9 mouse cellular contexts compared by ENCODE assay signal in genomic region chr11:34181214-34182117, GRCm38 (mm10). TPM values are rescaled to one million over a fixed set of nuclear protein-coding genes. Genes with fewer than 3 reads are reported as not detected.
DNase-seq lines count a peak whose midpoint lies in the region; ATAC-seq and TF ChIP-seq lines count a peak whose summit lies in the region.
"Had no signal": no experiment of that assay in that cellular context is flagged by ENCODE, and none has a peak within 500 bp of the region (broad histone marks: within the 10 kb centered on the region; RNA-seq: fewer than 3 reads in every experiment).

No protein-coding gene starts in this region.

- no peak overlapping the region for H3K9ac ChIP-seq in embryonic facial prominence, embryonic 14.5 days (ENCODE audit: low read depth, low read length)
- no peak overlapping the region for H3K9ac ChIP-seq in heart, postnatal 0 days (replicated peaks; ENCODE audit: low read depth, low read length)
- no peak overlapping the region for H3K9ac ChIP-seq in kidney, postnatal 0 days (ENCODE audit: low read depth, low read length)
- H3K9ac ChIP-seq in lung, embryonic 14.5 days, result no peak overlapping the region

- 0 out of 2 replicates have a peak overlapping the region, but pooled peaks have one; percentile 10 for H3K27ac ChIP-seq in embryonic facial prominence, embryonic 14.5 days (replicated peaks; ENCODE audit: low read depth, low read length)
- H3K27ac ChIP-seq in heart, postnatal 0 days (ENCODE audit: low read depth), result peak overlapping the region; percentile 32; the same call in 1 of the 2 replicates
- H3K27ac ChIP-seq in kidney, postnatal 0 days, result peak overlapping the region; percentile 47
- H3K27ac ChIP-seq in lung, embryonic 14.5 days (ENCODE audit: low read depth), result peak overlapping the region; percentile 77

- 22% methylated on average over 8 of the region's 8 CpGs for whole genome bisulfite sequencing in embryonic facial prominence, embryonic 14.5 days
- WGBS in heart, postnatal 0 days, result 18% methylated on average over 8 of the region's 8 CpGs
- WGBS in kidney, postnatal 0 days, result 32% methylated on average over 8 of the region's 8 CpGs
- WGBS in lung, embryonic 14.5 days, result 13% methylated on average over 8 of the region's 8 CpGs

- no peak overlapping the region for H3K4me2 ChIP-seq in embryonic facial prominence, embryonic 14.5 days (ENCODE audit: low read depth, low read length)
- H3K4me2 ChIP-seq in heart, postnatal 0 days (ENCODE audit: low read depth, low read length), result peak overlapping the region; percentile 4; the same call in 1 of the 2 replicates
- no peak overlapping the region for H3K4me2 ChIP-seq in kidney, postnatal 0 days (ENCODE audit: low read length)
- 0 out of 2 replicates have a peak overlapping the region, but pooled peaks have one; percentile 21 for H3K4me2 ChIP-seq in lung, embryonic 14.5 days

- no peak for TF ChIP-seq CTCF in heart, postnatal 0 days (IDR thresholded peaks at IDR 0.05; ENCODE audit: low read depth)
- TF ChIP-seq CTCF in kidney, postnatal 0 days (IDR thresholded peaks at IDR 0.05; ENCODE audit: low read depth), result no peak
- no peak for TF ChIP-seq CTCF in lung, embryonic 14.5 days (IDR thresholded peaks at IDR 0.05; ENCODE audit: low read depth)

- TF ChIP-seq EP300 in heart, postnatal 0 days (IDR thresholded peaks at IDR 0.05; ENCODE audit: low read depth), result no peak

- H3K9me3 ChIP-seq in embryonic facial prominence, embryonic 14.5 days (ENCODE audit: control insufficient read depth, low read length), result no peaks in the 10 kb centered on the region
- H3K9me3 ChIP-seq in heart, postnatal 0 days (replicated peaks; ENCODE audit: control insufficient read depth, low read length), result no peaks in the 10 kb centered on the region
- no peaks in the 10 kb centered on the region for H3K9me3 ChIP-seq in kidney, postnatal 0 days (replicated peaks; ENCODE audit: low read length)
- no peaks in the 10 kb centered on the region for H3K9me3 ChIP-seq in lung, embryonic 14.5 days (ENCODE audit: low read depth, low read length)

- ATAC-seq in embryonic facial prominence, embryonic 14.5 days (ENCODE audit: low read depth), result peak; percentile 78
- peak; percentile 55 for ATAC-seq in heart, postnatal 0 days (ENCODE audit: insufficient read depth, low read depth)
- ATAC-seq in kidney, postnatal 0 days (replicated peaks; ENCODE audit: low FRiP score, low read depth), result peak; percentile 52; the same call in 1 of the 2 replicates
- ATAC-seq in lung, embryonic 14.5 days (ENCODE audit: insufficient read depth), result peak; percentile 97

- H3K27me3 ChIP-seq in embryonic facial prominence, embryonic 14.5 days (replicated peaks; ENCODE audit: control insufficient read depth, insufficient read depth, low read length), result no peaks in the 10 kb centered on the region
- no peaks in the 10 kb centered on the region for H3K27me3 ChIP-seq in heart, postnatal 0 days (ENCODE audit: control insufficient read depth, insufficient read depth, low read length)
- H3K27me3 ChIP-seq in kidney, postnatal 0 days (ENCODE audit: insufficient read depth, low read length), result no peaks in the 10 kb centered on the region
- no peaks in the 10 kb centered on the region for H3K27me3 ChIP-seq in lung, embryonic 14.5 days (ENCODE audit: insufficient read depth, low read length)

- H3K4me3 ChIP-seq in embryonic facial prominence, embryonic 14.5 days (ENCODE audit: low read depth, low read length), result no peak overlapping the region
- no peak overlapping the region for H3K4me3 ChIP-seq in heart, postnatal 0 days (ENCODE audit: low read depth, low read length)
- no peak overlapping the region for H3K4me3 ChIP-seq in kidney, postnatal 0 days (replicated peaks; ENCODE audit: low read depth, low read length)
- no peak overlapping the region for H3K4me3 ChIP-seq in lung, embryonic 14.5 days (ENCODE audit: low read depth, low read length)

- no peaks in the 10 kb centered on the region for H3K36me3 ChIP-seq in embryonic facial prominence, embryonic 14.5 days (ENCODE audit: control insufficient read depth, insufficient read depth, low read length)
- H3K36me3 ChIP-seq in heart, postnatal 0 days (replicated peaks; ENCODE audit: control insufficient read depth, insufficient read depth, low read length), result no peaks in the 10 kb centered on the region
- H3K36me3 ChIP-seq in kidney, postnatal 0 days (ENCODE audit: insufficient read depth, low read length), result no peaks in the 10 kb centered on the region
- H3K36me3 ChIP-seq in lung, embryonic 14.5 days (ENCODE audit: insufficient read depth), result no peaks in the 10 kb centered on the region

- DNase-seq in cerebellum, adult 9-11 months, result peak; percentile 15
- DNase-seq in cerebellum, adult 11-12 months, result no peak
- peak; percentile 83 for DNase-seq in embryonic facial prominence, embryonic 14.5 days (ENCODE audit: low spot score)
- peak; percentile 46 for DNase-seq in heart, postnatal 0 days (ENCODE audit: low spot score)
- peak; percentile 67 for DNase-seq in kidney, postnatal 0 days (ENCODE audit: low spot score)
- DNase-seq in lung, embryonic 14.5 days, result peak; percentile 94
- DNase-seq in retina, postnatal 7 days (ENCODE audit: low read depth, low spot score), result peak; percentile 41
- DNase-seq in spleen, adult 12 weeks (ENCODE audit: low spot score), result no peak

- H3K4me1 ChIP-seq in embryonic facial prominence, embryonic 14.5 days (ENCODE audit: control insufficient read depth, insufficient read depth, low read length), result 0 out of 2 replicates have a peak, but pooled peaks cover 3% of the 10 kb centered on the region
- peaks cover 11% of the 10 kb centered on the region; the same call in 1 of the 2 replicates for H3K4me1 ChIP-seq in heart, postnatal 0 days (ENCODE audit: control insufficient read depth, insufficient read depth)
- H3K4me1 ChIP-seq in kidney, postnatal 0 days (replicated peaks; ENCODE audit: insufficient read depth, low read length), result peaks cover 12% of the 10 kb centered on the region
- peaks cover 13% of the 10 kb centered on the region for H3K4me1 ChIP-seq in lung, embryonic 14.5 days (ENCODE audit: insufficient read depth)

RNA-seq across cellular contexts. Expression of gene Foxi1, which starts 26.4 kb away (rescaled TPM):
- 0.45 and 0.99 TPM in 2 replicates for polyA plus RNA-seq in embryonic facial prominence, embryonic 14.5 days (2014; fragmentation: Nextera tagmentation; extraction: Ambion mirVana)
- total RNA-seq in heart, postnatal 0 days (2014; rRNA removed; ENCODE audit: low replicate concordance), result not detected in 2 replicates
- not detected in 2 replicates for polyA plus RNA-seq in heart, postnatal 0 days (2015; fragmentation: Nextera tagmentation; extraction: Ambion mirVana)
- polyA plus RNA-seq in kidney, postnatal 0 days (2015; fragmentation: Nextera tagmentation; extraction: Ambion mirVana), result 28.0 and 30.2 TPM in 2 replicates
- polyA plus RNA-seq in lung, embryonic 14.5 days (2014; fragmentation: Nextera tagmentation; extraction: Ambion mirVana), result not detected in 2 replicates
- polyA plus RNA-seq: limb, embryonic 11.5 days had no signal

Comparison
In these comparisons a context has a peak if more than half of its experiments do, and no peak if none do; other contexts are left out.
1. DNase-seq: peak in cerebellum, adult 9-11 months (single experiment), embryonic facial prominence, embryonic 14.5 days (single experiment), heart, postnatal 0 days (single experiment), kidney, postnatal 0 days (single experiment), lung, embryonic 14.5 days (single experiment) and retina, postnatal 7 days (single experiment); none in cerebellum, adult 11-12 months (single experiment) and spleen, adult 12 weeks (single experiment).
2. H3K27ac ChIP-seq: peak in every context shown above with its lines; median percentile 77 in lung, embryonic 14.5 days; 47 in kidney, postnatal 0 days; 32 in heart, postnatal 0 days; 10 in embryonic facial prominence, embryonic 14.5 days.
3. H3K4me2 ChIP-seq: peak in heart, postnatal 0 days (single experiment) and lung, embryonic 14.5 days (single experiment); none in embryonic facial prominence, embryonic 14.5 days (single experiment) and kidney, postnatal 0 days (single experiment).
4. RNA of gene Foxi1, which starts 26.4 kb away (polyA plus RNA-seq): 28.0 to 30.2 TPM in kidney, postnatal 0 days; 0.45 to 0.99 TPM in embryonic facial prominence, embryonic 14.5 days, not detected in lung, embryonic 14.5 days and not detected in heart, postnatal 0 days; every median in the first group is over 10 times any median in the second.
5. Peak in every context shown above with its lines, with median percentiles within 50 percentile points of each other: ATAC-seq.